Mouse (Mus musculus): Measurements from ENCODE around the gene Srpx.

Srpx gene

DNA sequence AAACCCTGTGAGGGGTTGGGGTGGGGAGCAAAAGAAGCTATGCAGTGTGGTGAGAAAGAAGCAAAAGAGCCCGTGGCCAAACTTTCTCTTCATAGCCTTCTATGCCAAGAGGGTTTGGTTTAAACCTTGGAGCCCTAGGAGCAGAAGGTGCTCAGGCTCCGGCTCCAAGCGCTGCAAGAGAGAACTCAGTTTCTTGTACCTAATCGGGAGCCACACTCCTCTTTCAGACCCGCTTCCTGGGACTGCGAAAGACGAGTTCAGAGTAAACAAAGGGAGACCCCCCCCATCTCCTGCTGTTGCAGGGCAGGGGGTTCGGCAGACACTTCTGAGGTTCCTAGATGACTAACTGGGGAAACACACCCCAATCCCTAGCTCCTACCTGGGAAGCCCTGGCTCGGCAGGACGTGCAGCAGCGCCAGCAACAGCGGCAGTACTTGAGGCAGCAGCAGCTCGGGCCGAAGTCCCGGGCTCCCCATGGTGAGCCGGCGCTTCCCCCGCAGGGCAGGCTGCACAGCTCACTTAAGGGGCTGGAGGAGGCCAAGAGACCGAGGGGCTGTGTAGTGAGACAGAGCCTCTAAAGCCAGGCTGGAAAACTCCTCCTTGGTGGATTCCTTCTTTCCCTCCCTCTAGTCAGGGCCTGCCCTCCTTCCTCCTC lies at the start of gene Srpx:
Gene Srpx, minus strand, starts transcription at position 645 of the 655 bp plus-strand sequence.
- DNase-seq: peak in 1 of 2 experiments; percentile 1

DNA sequence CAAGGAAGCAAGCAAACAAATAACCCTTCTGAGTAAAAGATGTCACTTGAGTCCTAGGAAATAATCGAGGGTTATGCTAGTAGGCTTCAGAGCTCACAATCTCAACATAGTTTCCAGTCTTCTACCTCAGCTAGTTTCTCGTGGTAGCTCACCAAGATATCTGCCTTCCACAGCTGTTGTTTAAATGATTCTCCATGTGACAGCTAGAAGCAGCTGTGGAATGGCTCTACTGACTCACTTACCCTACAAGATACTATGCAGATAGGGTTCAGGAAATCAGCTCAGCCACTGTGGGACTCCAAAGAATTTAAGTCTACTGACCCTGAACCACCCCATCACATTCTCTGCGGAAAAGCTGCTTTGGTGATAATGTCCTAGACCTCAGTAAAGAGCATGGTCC lies 34.9 kb upstream of the Srpx start:
- DNase-seq: no peak

DNA sequence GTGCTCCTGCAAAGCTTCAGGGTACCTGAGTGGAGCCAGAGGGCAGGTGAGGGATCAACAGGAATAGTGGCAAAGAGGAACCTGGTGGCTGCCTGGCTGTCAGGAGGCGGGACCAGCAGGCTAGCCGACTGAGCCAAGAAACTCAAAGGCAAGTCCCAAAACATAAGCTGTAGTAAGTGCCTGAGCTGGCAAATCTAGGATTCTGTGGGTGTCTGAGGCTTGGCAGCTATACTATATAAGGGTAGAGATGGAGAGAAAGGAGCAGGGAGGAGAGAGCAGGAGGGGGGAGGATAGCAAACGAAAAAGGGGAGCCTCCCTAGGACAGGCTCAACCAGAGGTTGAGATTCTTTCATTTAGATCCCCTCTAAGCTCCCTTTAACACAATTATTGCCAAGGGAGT lies 1.7 kb downstream of the Srpx start:
- no peak for DNase-seq

DNA sequence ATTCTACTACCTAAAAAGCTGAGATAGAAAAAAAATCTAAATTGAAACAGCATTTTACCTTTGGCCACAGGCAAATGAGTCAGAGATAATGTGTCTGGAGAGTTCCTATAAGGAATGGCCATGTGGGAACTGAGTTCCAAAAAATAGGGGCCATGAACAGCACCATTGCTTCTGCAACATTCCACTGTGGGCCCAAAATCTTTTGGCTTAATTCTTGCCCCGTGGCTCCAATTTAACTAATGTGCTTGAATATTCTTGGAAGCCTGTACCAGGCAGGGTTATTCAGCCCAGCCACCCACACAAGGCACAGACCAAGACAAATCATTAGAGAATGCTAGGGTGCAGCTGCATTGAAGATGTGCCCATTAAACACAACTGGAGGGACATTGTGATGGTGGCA lies 6.8 kb downstream of the Srpx start:
- DNase-seq: no peak

DNA sequence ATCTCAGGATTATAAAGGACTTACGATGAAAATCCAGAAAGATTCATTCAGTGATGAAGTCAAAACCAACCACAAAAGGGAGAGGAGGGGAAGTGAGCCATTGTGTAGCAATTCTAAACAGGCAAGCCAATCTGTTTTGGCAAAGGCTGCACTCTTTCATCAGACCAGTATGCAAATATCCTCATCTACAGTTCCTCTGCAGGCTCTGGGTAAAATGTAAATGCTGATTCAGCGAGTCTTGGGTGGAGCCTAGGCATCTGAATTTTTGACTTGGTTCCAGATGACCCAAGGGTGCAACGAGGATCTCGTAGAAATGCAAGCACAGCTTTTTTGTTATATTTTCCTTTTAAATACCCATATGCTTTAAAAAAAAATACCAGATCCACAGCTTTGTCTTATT lies 9.0 kb downstream of the Srpx start:
- DNase-seq: no peak

DNA sequence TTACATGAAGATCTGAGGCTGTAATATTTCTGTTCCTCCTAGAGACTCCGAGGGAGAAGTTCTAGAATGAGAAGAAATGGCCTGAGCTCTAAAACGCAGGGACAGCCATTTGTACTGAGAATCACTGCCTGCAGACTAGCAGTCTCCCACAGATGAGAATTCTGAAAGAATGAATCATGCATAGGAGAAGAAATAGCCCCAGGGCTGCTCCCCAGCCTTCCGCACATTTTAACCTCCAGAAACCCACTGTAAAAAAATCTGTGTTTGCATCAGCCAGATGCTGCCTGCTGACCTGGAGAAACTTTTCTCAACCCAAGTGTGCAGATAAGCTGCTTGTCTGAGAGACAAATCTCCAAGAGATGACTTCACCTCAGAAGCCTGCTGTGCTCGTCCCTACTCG lies 12.0 kb downstream of the Srpx start:
- DNase-seq: no peak

DNA sequence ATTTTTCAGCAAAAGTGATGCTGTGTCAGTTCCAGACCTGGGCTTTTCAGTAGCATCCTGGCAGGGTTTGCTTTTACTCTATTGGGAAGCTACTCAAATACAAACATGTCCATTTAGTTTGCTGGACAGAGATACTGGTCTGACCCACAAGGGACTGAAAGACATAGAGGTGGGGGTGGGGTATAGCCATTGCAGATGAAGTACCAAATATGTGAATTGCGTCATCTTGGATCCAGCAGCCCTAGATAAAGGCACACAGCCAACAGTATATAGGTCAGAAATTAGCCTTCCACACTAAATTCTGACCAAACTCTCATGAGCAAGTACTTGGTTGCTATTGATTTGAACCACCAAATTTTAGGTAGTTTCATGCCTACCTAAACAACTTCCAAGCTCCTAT lies 14.8 kb downstream of the Srpx start:
- no peak for DNase-seq

DNA sequence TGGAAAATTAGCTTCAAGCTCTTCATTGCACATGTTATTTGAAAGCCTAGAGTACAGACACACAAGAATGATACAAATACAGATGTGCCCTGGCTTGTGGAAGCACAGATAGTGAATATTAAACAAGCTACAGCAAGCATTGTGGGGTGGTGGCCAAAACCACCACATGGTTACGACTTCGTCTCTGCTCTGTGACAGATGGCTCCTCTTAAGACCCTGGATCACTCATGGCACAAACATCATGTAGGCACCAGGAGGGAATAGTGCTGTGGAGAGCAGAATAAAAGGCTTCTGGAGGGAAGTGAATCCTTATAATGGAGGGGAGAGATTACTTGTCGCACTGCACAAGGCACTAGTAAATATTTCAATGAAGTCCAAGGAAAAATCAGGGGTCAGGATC lies 21.7 kb downstream of the Srpx start:
- no peak for DNase-seq

DNA sequence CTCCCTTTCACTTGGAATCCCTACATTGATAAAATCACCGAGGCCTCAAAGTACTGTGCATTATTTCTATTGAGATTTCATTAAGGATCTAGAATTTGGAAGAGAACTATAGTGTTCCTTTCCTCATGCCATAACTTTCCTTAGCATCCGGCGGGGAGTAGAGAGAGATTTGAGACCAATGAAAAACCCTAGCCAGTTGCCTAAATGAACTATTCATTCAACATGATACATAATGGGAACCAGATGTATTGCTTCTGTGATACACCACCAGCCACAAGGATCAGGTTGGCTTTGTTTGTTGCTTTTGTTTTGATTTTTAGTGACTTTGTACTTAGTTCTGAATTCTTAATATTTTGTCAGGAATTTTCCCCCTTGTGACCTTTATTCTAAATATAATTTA lies 37.1 kb downstream of the Srpx start:
- DNase-seq: no peak

DNA sequence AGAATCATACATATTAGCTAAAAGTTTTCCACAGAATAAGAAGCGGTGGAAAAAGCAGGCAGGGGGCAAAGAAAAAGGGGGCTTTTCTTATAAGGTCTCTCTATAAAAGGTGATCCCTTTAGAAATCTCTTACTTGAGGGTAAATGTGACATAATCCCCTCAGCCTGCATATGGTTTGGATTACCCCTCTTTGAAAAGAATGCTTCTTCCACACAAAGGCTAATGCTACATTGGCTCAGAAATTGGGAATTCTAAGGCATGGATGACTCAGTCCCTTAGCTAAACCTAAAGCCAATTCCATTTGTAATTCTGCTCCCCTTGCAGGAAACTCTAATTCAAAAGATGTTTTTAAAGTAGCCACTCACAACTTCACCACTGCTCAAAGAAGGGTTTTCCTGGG lies 37.5 kb downstream of the Srpx start:
- DNase-seq: no peak

DNA sequence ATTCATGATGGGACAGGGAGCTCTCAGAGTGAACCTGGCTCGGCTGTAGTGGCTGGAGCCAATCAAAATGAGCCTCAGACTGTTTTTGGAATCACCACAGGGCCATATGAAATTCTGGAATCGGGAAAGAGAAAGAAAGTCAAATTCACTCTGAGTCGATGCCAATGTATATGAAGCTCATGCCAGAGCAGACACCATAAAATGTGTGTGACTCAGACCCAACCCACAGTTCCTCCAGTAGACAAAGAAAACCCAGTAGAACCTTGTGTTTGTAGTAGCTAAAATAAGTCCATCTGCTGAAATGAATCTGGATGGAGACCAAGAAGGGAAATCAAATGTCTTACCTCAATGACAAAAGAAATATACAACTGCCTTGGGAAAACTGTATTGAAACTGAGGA lies 43.5 kb downstream of the Srpx start:
- no peak for DNase-seq

DNA sequence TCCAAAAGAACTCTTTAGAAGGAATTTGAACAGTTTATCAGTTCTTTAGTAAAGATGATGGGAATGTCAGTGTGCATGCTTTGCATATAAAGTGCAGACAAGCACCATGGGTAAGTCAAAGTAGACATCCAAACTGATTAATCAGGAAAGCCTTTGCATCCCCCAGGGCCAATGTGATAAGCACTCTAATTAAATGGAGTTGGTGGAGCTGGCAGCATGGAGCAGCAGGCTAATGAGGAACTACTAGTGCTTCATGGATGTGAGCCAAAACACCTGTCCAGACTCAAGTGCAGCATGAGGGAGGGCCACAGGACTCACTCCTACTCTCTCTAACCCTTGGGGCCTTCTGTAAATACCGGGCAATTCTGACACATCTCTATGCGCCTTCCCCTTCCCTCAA lies 46.0 kb downstream of the Srpx start:
- no peak for DNase-seq

DNA sequence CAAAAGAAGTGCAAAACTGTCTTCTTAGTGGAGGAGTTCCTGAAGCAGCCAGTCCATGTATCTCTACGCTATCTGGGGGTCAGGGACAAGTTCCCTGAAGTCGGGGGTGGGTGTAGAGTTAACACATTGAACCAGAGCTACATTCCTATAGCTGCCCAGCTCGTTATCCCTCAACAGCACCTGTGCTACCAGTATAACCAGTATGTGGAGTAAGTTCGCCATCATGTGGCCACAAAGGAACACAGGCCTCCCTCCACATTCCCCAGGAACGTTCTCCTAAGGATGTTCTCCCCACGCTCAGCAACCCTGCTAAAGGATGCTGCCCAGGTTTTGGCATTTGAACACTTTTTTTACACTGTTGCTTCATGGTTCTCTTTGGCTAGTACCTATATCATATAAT lies 46.8 kb downstream of the Srpx start:
- DNase-seq: peak in 1 of 2 experiments; percentile 5

DNA sequence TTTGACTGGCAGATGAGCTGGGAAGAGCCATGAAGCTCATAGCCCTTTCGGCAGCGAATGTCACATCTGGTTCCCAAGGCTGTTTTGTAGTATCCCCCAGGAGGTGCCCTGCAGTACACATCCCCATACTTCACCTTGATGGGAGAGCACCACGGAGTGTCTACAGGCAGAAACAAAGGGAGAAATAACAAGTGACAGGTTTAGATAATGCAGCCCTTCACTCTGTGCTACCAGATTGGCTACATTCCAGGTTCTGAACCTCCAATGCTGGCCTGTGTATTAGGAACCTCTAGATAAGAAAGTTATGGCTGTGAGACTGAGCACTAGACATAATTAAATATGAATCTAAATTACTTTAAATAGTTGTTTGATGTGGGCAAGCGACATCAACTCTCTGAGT lies 48.1 kb downstream of the Srpx start:
- DNase-seq: no peak

DNA sequence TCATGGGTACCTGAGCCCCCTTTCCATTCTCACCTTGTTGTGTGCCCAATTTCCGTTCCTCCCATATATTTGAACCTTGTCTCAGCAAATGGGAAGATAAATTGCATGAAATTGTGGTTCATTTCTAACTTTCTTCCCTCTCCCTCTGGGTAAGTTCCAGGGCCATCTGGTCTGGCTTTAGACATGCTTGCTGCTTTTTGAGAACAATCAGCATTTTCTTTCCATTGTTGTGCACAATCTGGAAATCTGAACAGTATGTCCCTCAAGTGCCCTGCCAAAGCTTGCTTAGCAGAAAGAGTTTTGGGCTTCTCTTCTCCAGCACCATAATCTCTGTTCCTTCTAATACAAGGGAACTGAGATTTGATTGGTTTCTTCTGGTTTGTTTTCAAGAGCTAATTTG lies 53.7 kb downstream of the Srpx start:
- no peak for DNase-seq

DNA sequence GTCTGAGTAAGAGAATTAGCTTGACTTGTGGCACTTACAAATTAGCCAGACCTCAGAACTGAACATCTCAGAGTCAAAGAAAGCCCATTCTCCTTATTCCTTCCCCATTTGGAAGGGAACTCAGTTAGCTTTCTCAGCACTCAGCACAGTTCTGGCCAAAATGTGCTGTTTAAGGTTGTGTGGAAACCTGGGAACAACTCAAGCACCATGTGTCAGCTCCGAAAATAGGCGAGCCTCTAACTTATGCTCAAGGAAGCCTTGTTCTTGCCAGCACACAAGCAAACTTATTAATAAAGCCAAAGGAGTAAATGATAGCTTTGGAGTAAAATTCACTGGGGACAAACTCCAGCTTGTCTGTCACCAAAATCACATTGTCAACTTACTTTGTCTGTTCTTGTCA lies 54.1 kb downstream of the Srpx start:
- no peak for DNase-seq

DNA sequence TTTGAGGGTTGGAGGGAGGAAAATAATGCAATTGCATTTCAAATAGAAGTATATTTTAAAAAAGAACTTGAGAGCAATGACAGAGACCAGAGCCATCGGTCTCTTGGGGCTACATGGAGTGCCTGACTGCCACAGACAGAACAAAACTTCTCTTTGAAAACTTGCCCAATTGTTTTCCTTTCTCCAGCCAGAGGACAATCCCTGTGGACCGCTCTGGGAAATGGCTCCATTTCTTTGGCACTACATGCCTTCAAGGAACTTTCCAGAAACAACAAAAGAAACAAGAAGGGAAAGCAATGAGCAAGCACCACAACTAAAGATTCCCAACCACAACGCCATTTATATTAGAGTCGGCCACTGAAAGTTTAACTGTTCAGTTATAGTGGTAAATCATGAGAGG lies 55.3 kb downstream of the Srpx start:
- no peak for DNase-seq

DNA sequence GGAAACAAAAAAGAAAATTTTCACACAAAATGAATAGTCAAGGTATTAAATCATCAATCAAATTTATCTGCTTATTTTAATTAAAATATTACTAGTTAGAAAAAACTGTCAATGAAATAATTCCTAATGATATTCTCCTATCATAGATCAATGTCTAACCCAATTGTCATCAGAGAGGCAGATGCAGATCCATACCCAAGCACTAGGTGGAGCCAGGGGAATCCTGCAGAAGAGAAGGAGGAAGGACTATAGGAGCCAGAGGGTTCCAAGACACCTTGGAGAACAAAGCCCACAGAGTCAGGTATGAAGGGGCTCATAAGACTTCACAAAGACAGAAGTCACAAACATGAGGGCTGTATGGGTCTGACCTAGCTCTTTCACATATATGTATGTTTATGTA lies 82.8 kb downstream of the Srpx start:
- no peak for DNase-seq

DNA sequence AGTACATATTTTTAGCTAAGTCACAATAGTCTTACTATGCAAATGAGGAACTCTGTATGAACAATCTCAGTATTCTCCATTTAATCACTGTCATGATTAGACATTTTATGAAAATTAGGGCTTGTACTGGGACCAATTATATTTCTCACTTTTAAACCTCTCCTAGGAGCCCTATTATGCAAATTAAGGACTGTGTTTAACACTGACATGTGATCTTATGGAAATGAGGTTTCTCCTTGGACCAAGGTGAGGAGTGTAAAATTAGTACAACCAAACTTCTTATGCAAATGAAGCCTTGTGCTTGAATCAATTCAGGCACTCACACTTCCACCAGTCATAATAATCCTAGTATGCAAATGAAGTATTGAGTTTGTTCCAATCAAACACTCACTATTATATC lies 107.3 kb downstream of the Srpx start:
- DNase-seq: no peak

DNA sequence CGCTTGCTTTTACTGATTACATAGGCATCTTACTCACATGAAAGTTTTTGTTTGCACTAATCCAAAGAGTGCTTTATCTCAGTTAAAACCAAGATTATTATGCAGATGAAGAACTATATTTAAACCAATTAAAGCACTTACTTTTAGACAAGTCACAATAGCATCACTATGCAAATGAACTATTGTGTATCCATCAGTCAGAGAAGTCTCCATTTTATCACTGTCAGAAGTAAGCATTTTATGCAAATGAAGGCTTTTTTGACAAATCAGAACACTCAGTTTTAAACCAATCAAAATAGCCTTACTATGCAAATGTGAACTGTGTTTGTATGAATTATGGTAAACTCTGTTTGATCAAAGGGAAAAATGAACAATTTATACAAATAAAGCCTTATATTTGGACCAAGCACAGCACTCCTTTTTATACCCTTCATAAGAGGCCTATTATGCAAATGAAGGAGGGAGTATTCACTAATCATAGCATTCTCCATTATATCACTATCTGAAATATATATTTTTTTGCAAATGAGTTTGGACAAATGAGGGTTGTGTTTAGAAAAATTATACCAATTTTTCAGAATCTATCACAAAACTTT lies 109.7 kb downstream of the Srpx start:
- DNase-seq: no peak

DNA sequence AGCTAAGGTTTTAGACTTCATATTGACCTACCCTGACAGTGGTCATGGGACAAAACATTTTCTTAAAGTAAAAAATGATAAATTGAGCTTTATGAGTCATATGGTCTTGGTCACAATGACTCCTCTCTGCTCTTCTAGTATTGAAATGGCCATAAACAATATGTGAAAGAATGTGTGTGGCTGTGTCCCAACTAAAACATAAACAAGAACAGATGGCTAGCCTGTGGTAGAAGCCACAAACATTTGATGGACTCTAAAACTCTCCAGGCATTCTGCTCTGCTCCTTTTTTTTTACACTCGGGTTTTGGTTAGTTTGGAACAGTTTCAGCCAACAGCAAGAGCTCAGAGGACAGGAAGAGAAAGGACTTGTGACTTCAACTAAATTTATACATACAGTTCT lies 111.6 kb downstream of the Srpx start:
- no peak for DNase-seq

DNA sequence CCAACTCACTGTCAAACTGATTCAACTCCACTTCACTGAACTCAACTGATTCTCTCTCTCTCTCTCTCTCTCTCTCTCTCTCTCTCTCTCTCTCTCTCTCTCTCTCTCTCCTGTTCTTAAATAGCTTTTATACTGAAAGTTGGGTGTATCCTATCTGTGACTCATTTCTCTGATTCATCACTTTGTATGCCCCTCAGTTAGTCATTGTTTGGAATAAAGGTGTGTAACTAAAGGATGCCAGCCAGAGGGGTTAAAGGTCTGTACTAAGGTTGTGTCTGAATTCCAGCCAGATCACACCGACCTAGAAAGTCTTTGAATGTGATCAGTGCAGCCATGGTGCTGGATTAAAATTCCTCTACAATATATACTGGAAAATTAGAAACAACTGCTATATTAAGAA lies 116.8 kb downstream of the Srpx start:
- DNase-seq: no peak

All from kidney, postnatal 25 days (tissue).